Mouse (Mus musculus): ENCODE measurements around the gene Nfkbie.

The Nfkbie gene

DNA sequence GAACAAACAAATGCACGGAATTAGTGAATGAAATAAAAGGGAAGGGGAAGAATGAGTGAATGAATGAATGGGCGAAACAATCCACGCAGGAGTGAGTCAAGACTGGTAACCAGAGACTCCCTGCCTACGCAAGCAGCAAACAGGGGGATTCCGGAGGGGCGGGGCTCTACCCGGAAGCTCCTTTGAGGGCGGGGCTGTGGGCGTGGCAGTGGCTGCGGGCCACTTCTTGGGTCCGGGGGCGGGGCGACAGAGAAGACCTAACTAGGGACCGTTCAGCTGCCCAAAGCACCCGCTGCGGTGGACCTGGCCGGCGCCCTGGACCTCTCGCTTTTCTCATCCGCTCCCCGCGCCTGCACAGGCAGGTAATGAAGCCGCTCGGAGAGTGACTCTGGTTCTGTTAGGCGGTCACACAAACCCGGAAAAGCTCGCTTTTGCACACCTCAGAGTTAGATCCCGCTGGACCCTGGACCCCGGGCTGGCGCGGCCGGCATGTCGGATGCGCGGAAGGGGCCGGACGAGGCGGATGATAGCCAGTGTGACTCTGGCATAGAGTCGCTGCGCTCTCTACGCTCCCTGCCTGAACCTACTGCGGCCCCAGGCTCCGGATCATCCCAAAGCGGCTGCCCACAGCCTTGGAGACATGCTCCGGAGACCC lies at the start of gene Nfkbie:
Gene Nfkbie, plus strand, starts transcription at position 252 of the 655 bp plus-strand sequence.
- DNase-seq (ENCODE audit: low spot score in 2 of 2): peak; percentile 98

- DNase-seq (ENCODE audit: low spot score in 2 of 2): no peak
Observed at GRCm38 (mm10) chr17:45505941-45506465, 49.5 kb upstream of the Nfkbie start.

DNA sequence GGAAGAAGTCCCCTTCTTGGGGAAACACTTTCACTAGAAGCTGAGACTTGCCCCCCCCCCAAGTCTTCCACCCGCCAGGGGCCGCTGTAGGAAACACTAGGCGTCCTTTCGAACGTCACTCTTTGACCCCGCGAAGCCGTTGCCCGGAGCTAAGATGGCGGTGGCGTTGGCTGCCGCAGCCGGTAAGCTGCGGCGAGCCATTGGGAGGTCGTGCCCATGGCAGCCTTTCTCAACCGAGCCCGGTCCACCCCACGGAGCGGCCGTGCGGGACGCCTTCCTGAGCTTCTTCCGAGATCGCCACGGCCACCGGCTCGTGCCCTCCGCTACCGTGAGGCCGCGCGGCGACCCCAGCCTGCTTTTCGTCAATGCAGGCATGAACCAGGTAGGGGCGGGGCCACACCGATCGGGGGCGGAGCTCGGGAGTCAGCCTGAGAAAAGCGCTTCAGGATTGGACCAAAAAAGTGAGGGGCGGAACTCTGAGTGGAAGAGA lies 48.8 kb upstream of the Nfkbie start, which contains the start of gene Aars2:
Gene Aars2, plus strand, starts transcription at position 142 of the 490 bp plus-strand sequence.
- DNase-seq (ENCODE audit: low spot score in 2 of 2): peak; percentile 89 to 91

DNA sequence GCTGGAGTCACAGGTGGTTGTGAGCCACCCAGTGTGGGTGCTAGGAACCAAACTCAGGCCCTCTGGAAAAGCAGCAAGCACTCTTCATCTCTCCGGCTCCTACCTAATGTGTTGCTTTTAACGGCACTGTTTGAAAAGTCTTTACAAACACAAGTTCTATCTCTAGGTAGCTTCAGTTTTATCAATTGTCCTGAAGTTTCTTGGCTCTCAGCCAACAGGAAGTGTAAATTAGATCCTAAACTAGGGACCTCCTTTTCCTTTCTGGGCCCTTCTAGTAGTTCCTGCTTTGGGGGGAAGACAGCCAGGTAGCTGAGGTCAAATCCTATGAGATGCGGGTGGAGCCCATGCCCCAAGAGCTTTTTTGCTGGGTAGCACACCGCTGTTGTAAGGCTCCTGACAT lies 44.6 kb upstream of the Nfkbie start:
- no peak for DNase-seq (ENCODE audit: low spot score in 2 of 2)

DNA sequence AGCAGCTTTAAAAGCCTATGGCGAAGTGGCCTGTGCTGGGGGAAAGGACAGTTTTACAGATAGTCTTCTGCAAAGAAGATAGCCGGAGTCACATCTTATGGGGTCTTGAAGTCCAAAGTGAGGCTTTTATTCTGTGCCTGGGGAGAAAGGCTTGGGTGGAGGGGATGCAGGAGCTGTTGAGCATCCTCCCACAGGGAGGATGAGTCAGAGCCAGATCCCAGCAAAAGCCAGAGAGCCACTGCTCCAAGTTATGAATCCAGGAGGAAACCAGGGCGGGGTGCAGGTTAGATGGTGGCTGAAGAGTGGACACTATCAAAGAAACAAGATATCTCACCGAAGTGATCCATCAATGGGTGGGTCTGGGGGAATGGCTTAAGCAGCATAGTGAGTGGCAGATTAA lies 43.7 kb upstream of the Nfkbie start:
- DNase-seq (ENCODE audit: low spot score in 2 of 2): no peak

DNA sequence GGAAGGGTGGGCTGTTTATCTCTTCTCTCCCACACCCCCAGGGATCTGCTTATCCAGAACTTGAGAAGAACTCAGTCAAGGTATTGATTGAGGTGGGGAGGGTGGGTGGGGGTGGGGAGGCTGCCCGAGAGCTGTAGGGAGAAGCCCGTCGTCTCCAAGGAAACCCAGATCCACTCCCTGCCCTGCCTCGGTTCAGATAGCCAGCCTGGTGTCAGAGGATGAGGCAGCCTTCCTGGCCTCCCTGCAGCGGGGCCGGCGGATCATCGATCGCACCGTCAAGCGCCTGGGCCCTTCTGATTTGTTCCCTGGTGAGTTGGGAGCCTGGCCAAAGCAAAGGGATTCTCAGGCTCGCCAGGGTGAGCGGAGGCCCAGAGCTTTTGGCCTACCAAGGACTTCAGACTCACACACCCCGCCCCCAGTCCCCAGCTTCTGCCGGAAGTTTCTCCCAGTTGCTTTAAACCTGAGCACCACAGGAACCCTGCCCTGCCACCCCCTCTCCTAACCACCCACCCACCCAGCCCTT lies 40.2 kb upstream of the Nfkbie start:
- DNase-seq (ENCODE audit: low spot score in 2 of 2): no peak

DNA sequence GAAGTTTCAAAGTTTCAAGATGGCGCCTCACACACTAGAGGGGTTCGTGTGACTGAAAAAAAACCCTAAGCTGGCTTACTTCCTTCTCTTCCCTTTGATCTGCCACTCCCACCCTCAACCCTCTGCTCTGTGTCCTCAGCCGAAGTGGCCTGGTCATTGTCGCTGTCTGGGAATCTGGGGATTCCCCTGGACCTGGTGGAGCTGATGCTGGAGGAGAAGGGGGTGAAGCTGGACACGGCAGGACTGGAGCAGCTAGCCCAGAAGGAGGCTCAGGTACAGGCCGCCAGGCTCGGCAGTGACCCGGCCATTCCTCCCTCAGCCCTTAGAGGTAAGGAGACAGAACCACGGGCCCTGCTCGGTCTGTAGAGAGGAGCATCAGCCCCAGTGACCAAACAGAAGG lies 39.7 kb upstream of the Nfkbie start:
- DNase-seq (ENCODE audit: low spot score in 2 of 2): no peak

DNA sequence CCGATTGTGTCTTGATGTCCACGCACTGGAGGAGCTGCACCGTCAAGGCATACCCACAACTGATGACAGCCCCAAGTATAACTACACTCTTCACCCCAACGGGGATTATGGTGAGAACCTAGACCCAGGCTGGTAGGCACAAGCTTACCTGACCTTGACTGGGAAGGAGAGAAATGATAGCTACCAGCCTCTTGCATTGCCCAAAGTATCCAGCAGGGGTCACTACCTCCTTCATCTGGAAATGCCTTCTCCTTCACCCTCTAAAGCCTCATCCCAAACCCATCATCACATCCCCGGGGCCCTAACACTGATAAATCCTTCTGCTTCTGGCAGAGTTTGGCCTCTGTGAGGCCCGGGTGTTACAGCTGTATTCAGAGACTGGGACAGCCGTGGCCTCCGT lies 39.0 kb upstream of the Nfkbie start:
- peak; percentile 38 to 45 for DNase-seq (ENCODE audit: low spot score in 2 of 2)

- DNase-seq (ENCODE audit: low spot score in 2 of 2): no peak
Observed at GRCm38 (mm10) chr17:45517135-45517534, 38.4 kb upstream of the Nfkbie start.

DNA sequence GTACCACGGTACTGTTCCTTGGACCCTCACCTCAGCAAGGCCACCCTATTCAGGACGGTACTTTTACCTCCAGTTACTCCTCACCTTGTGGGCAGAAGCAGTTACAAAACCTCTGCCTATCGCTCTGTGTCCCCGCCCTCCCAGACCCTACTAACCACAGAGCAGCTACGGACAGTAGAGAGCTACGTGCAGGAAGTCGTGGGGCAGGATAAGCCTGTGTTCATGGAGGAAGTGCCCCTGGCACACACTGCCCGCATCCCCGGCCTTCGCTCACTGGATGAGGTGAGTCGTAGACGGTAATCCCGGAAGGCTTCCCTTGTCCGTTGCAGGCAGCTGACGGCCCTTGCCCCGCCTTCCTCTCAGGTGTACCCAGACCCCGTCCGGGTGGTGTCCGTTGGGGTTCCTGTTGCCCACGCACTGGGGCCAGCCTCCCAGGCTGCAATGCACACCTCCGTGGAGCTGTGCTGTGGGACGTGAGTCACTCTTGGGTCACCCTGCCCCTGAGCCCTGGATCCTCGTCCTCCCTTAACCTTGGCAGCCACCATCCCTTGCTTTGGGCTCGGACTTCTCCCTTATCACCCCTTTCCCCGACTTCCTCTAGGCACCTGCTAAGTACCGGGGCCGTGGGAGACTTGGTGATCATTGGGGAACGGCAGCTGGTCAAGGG lies 37.8 kb upstream of the Nfkbie start:
- no peak for DNase-seq (ENCODE audit: low spot score in 2 of 2)

- DNase-seq (ENCODE audit: low spot score in 2 of 2): no peak
Observed at GRCm38 (mm10) chr17:45518766-45519475, 36.6 kb upstream of the Nfkbie start.

DNA sequence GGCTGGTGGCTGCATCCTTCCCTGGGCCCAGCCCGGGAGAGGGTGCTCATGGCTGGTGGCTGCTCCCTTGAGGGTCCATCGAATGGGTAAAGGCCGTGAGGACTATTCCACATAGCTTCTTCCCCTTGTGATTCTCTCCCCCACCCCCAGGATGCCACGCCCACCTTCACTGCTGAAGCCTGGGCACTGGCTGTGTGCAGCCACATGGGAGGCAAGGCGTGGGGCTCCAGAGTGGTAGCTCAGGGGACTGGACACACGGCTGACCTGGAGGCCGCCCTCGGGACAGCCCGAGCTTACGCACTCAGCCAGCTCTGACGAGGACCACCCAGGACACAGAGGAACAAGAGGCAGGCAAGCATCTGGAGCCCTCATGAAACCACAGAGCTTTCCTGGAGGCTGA lies 35.4 kb upstream of the Nfkbie start:
- no peak for DNase-seq (ENCODE audit: low spot score in 2 of 2)

DNA sequence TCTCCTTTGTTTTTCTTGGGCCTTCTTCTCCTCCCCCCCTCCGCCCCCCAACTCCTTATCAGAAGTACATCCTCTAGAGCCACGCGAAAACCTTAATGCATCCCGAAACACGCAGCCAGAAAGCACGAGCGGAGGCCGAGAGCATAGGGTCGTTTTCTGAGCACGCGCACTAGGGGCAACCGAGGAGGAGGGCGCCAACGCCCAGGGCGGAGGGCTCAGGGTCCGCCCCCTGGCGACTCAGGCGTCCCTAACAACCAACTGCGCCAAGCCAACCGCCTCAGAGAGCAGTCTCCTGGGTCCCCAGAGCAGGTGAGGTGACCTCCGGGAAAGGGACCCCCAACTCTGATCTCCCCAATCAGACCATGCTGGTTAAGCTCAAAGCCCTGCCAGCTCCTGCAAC lies 32.2 kb upstream of the Nfkbie start, which contains the start of gene Tcte1:
Gene Tcte1, plus strand, starts transcription at position 172 of the 400 bp plus-strand sequence.
- no peak for DNase-seq (ENCODE audit: low spot score in 2 of 2)

DNA sequence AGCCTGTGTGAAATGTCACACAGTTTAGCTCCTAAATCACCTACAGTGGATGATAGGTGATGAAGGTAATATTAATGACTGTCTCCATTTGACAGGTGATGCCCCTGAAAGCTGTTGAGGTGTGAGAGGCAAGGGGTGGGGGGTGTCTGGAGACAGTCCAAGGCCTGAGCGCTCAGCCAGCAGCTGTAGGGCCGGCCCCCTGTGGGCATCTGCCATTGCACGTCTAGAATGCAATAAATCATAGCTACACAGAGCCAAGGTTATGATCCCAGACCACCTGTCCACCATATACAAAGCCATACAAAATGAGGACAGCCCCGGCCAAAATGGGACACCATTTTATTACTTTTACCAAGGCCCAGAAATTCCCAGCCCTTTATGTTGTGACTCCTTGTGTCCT lies 30.5 kb upstream of the Nfkbie start:
- DNase-seq (ENCODE audit: low spot score in 2 of 2): no peak

DNA sequence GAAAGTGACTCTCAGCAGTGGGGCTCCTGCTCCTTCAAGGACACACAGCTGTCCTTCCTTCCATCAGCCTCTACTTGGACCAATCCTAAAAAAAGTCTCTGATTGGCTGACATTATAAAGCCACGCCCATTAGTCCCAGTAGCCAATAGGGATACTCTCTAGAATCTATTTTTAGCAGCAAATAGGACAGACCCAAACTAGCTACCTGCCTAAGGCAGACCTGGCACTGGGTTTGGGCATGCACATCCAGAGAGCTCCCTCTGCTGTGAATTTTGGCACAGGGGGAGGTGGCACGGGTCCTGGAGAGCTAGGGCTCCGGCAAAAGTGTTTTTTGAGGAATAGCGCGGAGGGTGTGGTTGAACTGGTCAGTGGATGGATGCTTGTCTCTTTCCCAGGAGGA lies 28.9 kb upstream of the Nfkbie start:
- DNase-seq (ENCODE audit: low spot score in 2 of 2): no peak

DNA sequence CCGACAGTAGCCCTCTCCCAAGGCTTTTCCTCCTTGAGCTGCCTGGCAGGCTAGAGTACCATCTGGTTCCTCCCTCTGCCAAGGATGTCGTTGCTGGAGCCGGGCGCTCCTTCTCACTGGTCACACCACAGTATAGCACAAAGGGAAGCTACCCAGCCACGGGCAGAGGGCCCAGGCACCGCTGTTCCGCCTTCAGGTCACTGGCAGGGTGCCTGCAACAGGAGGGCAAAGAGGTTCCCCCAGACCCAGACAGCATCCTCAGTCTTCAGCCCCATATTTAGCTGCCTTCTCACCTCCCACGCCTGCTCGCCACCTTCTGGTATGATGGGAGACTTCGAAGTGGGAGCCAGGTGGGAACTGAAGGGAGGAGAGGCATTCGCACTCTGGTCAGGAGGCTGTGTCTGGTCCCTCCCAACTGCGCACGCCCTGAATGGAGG lies 25.1 kb upstream of the Nfkbie start:
- no peak for DNase-seq (ENCODE audit: low spot score in 2 of 2)

DNA sequence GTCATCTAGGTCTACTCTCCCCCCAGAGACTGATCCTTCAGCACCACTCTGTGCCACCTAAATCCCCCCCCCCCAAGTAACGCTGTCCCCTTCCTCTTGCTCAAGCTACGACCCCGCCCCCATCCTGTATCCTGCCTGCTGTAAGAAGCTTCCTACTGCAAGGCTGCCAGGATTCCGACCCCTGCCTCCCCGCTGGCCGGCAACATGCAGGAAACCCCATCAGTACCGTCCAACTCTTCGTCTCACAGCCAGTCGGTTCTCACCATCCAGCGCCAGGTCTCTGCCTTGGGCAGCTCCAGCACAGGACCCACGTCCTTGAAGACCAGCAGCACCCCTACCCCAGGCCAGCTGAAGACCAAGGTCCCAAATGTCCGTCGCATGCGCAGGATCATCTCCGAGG lies 22.6 kb upstream of the Nfkbie start:
- no peak for DNase-seq (ENCODE audit: low spot score in 2 of 2)

- no peak for DNase-seq (ENCODE audit: low spot score in 2 of 2)
Observed at GRCm38 (mm10) chr17:45536264-45536663, 19.2 kb upstream of the Nfkbie start.

GRCm38 (mm10) chr17:45538394-45538793 lies 17.1 kb upstream of the Nfkbie start:
- no peak for DNase-seq (ENCODE audit: low spot score in 2 of 2)

DNA sequence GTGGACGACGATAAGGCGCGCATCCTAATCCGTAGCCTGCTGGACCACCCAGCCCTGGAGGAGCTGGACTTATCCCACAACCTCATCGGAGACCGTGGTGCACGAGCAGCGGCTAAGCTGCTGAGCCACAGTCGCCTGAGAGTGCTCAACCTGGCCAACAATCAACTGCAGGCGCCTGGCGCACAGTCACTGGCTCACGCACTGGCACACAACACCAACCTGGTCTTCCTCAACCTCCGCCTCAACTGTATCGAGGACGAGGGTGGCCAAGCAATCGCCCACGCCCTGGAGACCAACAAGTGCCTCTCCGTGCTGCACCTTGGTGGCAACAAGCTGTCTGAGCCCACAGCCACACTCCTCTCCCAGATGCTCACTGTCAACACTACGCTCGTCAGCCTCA lies 15.8 kb upstream of the Nfkbie start:
- no peak for DNase-seq (ENCODE audit: low spot score in 2 of 2)

- no peak for DNase-seq (ENCODE audit: low spot score in 2 of 2)
Observed at GRCm38 (mm10) chr17:45542129-45542528, 13.4 kb upstream of the Nfkbie start.

DNA sequence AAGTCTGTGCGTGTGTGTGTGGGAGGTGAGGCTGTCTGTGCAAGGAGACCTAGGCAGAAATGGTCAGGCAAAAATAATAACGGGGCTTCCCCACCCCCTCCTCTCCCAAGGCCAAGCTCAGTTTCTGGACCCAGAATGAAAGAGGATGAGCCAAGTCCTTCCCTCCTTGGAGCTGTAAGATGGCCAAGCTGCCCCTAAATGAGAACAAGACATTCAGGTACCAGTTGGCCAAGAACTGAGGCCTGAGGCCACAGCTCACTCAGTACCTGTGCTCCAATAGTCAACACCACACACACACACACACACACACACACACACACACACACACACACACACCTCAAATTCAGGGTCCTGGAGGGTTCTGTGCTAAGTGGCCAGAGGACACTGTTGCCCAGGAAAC lies 12.8 kb upstream of the Nfkbie start:
- DNase-seq (ENCODE audit: low spot score in 2 of 2): no peak

Data from spleen, postnatal 36 days (tissue).